Mouse (Mus musculus) kidney, adult 2 months (tissue): ENCODE results near the gene Samd4b. TPM values are rescaled to one million over a fixed set of nuclear protein-coding genes. Genes with fewer than 3 reads are reported as not detected.
A peak's percentile ranks its signal among the peaks of the same experiment; 100 is the strongest.

Source experiments
- DNase-seq: peaks from one replicate; pipeline ENCODE4 v3.0.0; 2021
- H3K27ac ChIP-seq: fragments of 200-500 bp; 2 replicates; pipeline ENCODE4 v1.5.1; 2012; ENCODE audit warnings: low read depth, low read length, control low read depth, inconsistent platforms; ENCODE audit not compliant: insufficient read depth
- H3K27me3 ChIP-seq: fragments of 200-500 bp; replicated peaks from 2 replicates; pipeline ENCODE4 v1.6.1; 2012; ENCODE audit warnings: mild to moderate bottlenecking, moderate library complexity, low read length, inconsistent platforms; ENCODE audit not compliant: control insufficient read depth, insufficient read depth
- H3K36me3 ChIP-seq: fragments of 200-500 bp; 2 replicates; pipeline ENCODE4 v1.6.1; 2012; ENCODE audit warnings: mild to moderate bottlenecking, moderate library complexity, low read length, inconsistent platforms; ENCODE audit not compliant: control insufficient read depth, insufficient read depth
- H3K4me1 ChIP-seq: fragments of 200-500 bp; 2 replicates; pipeline ENCODE4 v1.6.1; 2011; ENCODE audit warnings: low read length; ENCODE audit not compliant: control insufficient read depth, insufficient read depth
- H3K4me3 ChIP-seq: fragments of 200-500 bp; 2 replicates; pipeline ENCODE4 v1.5.1; 2011; ENCODE audit warnings: mild to moderate bottlenecking, low read depth, low read length, control low read depth; ENCODE audit not compliant: insufficient read depth
- CTCF ChIP-seq: fragments of 200-500 bp; conservative IDR thresholded peaks from 2 replicates; pipeline ENCODE4 v1.5.1; 2011; ENCODE audit warnings: low read depth, mild to moderate bottlenecking, control low read depth, low read length, moderate library complexity, mixed read lengths; ENCODE audit not compliant: insufficient read depth, insufficient read length
- POLR2A ChIP-seq: fragments of 200-500 bp; IDR thresholded peaks from one replicate; pipeline ENCODE4 v1.6.1; 2011; ENCODE audit warnings: low read depth, low read length, control low read depth
- WGBS: fragments of 180-500 bp; shearing (Covaris S2); methylation state at CpG from one replicate; pipeline ENCODE4 v1.1.7; 2018; 5-methylcytosine and 5-hydroxymethylcytosine counted together
- polyA plus RNA-seq: library from polyadenylated mRNA; depleted of rRNA; stranded (reverse); fragments of >200 nt; gene quantifications from 2 replicates; pipeline ENCODE4 v1.2.3, GENCODE M21; 2012

Samd4b gene
- polyA plus RNA-seq, 1 experiment = 67.0 TPM

DNA sequence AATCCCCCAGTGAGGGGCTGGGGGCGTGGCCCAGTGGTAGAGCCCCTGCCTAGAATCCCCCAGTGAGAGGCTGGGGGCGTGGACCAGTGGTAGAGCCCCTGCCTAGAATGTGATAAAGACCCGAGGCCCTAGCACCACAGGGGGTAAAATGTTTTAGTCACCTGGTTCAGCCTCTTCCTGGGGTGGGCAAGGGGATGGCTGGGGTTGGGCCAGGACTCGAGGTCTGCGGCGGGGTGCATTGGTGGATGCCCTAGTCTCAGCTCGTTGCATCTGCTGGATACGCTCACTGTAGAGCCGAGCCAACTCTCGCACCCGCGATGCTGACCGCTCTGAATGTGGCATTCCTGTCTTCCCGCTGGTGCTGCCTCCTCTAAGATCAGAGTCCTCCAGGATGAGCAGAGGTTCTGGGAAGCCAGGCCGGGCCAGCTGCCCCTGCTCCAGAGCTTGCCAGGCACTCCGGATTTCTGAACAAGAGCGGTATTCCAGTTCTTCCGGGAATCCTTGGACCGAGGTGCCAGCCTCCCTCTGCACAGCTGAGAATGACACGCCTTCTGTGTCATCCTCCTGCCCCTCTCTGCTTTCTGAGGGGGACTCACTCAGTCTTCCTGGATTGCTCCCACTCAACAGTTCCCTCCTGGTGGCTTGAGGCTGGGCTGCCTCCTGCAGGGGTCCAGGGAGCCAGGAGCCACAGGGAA is 236.2 kb downstream of the Samd4b start:
- Histone ChIP-seq H3K4me1 (peaks cover 10% of the 10 kb centered on the region), H3K27me3 (no peaks in the 10 kb centered on the region), H3K36me3 (no peaks in the 10 kb centered on the region), H3K4me3 (no peak overlapping the region), H3K27ac (no peak overlapping the region)
- TF ChIP-seq POLR2A = no peak
- TF ChIP-seq CTCF = no peak
- 87% methylated on average over 20 of the region's 20 CpGs for WGBS
- DNase-seq = no peak

DNA sequence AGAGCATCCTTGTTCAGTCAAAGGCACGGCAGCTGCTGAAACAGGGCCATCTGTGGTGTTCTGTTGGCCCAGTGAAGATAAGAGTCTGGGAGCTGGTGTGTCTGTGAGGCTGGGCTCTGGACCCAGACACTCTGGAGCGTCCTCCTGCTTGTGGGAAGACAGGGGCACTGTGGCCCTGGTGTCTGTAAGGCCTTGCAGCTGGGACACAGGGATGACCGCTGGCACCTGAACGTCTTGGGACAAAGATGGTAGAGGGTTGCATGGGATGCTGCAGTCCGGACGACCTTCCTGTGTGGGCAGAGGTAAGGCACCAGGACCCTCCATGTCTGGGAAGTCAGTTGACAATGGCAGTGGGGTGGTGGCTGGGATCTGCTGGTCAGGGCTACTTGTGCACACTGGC is 237.7 kb downstream of the Samd4b start:
- Histone ChIP-seq H3K4me3 (no peak overlapping the region), H3K27ac (no peak overlapping the region), H3K27me3 (no peaks in the 10 kb centered on the region), H3K4me1 (peaks cover 10% of the 10 kb centered on the region), H3K36me3 (no peaks in the 10 kb centered on the region)
- no peak for DNase-seq
- WGBS = 89% methylated on average over 6 of the region's 6 CpGs
- no peak for TF ChIP-seq POLR2A
- no peak for TF ChIP-seq CTCF

DNA sequence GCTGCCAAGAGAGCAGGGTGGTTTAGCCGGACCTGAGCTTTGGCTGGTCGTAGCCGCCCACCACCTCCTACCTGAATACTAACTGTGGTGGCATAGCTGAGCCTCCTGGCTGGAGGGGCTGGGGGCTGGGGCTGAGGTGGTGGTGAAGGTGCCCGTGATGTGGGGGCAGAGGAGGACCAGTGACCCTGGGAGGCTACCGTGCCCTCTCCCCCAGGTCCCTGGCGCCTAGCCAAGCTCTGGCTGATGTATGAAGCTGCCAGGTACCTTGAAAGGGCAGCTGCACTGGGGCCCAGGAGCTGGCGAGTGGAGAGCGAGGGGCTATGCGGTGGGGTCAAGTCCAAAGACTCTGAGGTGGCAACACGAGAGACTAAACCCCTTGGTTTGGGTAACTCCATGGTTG is 238.1 kb downstream of the Samd4b start:
- TF ChIP-seq POLR2A = no peak
- no peak for TF ChIP-seq CTCF
- no peak overlapping the region for H3K4me3 ChIP-seq
- peaks cover 10% of the 10 kb centered on the region for H3K4me1 ChIP-seq
- no peak for DNase-seq
- WGBS = 86% methylated on average over 10 of the region's 10 CpGs
- no peaks in the 10 kb centered on the region for H3K27me3 ChIP-seq
- no peaks in the 10 kb centered on the region for H3K36me3 ChIP-seq
- no peak overlapping the region for H3K27ac ChIP-seq

DNA sequence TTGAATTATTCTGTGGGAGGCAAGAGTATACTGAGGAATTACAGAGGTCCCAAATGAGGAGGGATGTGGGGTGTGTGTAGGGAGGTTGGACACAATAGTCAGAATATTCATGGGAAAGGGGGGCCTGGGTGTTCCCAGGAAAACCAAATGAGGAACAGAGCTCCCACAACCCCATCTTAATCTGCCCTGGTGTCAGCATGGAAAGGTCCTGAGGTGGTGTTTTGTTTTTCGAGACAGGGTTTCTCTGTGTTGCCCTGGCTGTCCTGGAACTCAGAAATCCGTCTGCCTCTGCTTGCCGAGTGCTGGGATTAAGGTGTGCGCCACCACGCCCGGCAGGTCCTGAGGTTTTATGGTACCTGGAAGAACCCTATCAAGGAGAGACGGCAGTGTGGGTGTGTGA is 239.5 kb downstream of the Samd4b start:
- Histone ChIP-seq H3K27ac (0 out of 2 replicates have a peak overlapping the region, but pooled peaks have one; percentile 58), H3K27me3 (no peaks in the 10 kb centered on the region), H3K4me3 (no peak overlapping the region), H3K36me3 (no peaks in the 10 kb centered on the region), H3K4me1 (peaks cover 10% of the 10 kb centered on the region)
- TF ChIP-seq CTCF (no peak), POLR2A (no peak)
- whole genome bisulfite sequencing = 75% methylated on average over 7 of the region's 7 CpGs
- no peak for DNase-seq

DNA sequence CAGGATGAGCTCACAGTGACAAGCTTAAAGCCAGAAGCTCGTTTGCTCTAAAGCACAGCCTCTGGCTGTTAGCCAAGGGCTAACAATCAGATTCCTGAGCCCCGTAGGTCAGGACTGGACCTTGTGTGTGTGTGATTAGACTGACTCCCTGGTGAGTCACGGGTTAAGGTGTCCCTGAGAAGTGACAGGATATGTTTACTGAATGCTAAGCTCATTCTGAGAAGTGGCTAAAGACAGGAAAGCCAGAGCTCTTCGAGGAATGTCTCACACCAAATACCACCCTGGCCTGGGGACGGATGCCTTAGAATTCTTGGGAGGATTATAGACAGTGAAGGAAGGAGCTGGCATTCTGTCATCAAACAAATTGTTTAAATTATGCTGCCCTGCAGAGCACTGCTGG is 240.0 kb downstream of the Samd4b start:
- H3K36me3 ChIP-seq = no peaks in the 10 kb centered on the region
- WGBS = 14% methylated on average over 5 of the region's 5 CpGs
- no peak overlapping the region for H3K4me3 ChIP-seq
- no peaks in the 10 kb centered on the region for H3K27me3 ChIP-seq
- H3K27ac ChIP-seq = peak overlapping the region; percentile 58
- DNase-seq = peak; percentile 44
- no peak for TF ChIP-seq CTCF
- TF ChIP-seq POLR2A = no peak
- peaks cover 10% of the 10 kb centered on the region for H3K4me1 ChIP-seq

DNA sequence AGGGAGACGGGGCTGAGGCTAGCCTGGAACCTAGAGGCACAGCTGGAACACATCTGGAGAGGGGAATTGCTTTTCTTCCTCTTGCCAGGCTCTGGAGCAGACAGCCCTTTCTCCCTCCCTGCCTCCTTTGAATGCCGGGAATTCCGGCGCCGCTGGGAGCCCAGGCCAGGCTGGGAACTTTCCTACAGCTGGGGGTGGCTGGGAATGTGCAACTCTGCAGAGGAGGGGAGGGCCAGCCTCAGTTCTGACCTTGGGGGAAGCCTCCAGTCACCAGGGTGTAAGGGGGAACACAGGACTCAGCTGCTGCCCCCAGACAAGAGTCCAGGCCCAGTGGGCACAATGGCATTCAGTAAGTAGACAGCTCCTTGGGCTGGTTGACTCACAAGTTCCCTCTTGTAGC is 241.0 kb downstream of the Samd4b start:
- DNase-seq = peak; percentile 78
- TF ChIP-seq POLR2A (no peak), CTCF (no peak)
- WGBS = 11% methylated on average over 5 of the region's 5 CpGs
- H3K4me1 ChIP-seq = peaks cover 10% of the 10 kb centered on the region
- no peaks in the 10 kb centered on the region for H3K27me3 ChIP-seq
- peak overlapping the region; percentile 58 for H3K27ac ChIP-seq
- no peaks in the 10 kb centered on the region for H3K36me3 ChIP-seq
- H3K4me3 ChIP-seq = no peak overlapping the region

DNA sequence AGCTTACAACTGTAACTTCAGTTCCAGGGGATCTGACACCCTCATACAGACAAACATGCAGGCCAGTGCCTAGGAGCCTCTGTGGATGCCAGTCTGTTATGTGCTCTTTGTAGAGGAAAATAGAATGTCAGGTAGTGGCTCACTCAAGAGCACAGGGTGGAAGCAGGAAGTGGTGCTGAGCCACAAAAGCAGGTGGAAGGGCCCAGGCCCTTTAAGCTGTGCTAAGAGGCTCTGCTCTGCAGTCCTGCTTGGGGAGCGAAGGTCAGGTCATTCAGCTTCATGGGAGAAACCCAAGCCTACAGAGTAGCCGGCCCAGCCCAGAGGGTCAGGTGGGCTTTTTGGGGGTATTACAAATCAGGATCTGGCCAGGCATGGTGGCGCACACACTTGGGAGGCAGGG is 242.7 kb downstream of the Samd4b start:
- Histone ChIP-seq H3K4me1 (peaks cover 13% of the 10 kb centered on the region), H3K4me3 (no peak overlapping the region), H3K36me3 (no peaks in the 10 kb centered on the region), H3K27me3 (no peaks in the 10 kb centered on the region), H3K27ac (no peak overlapping the region)
- no peak for DNase-seq
- TF ChIP-seq CTCF = no peak
- TF ChIP-seq POLR2A = no peak
- WGBS = 74% methylated on average over 3 of the region's 3 CpGs

DNA sequence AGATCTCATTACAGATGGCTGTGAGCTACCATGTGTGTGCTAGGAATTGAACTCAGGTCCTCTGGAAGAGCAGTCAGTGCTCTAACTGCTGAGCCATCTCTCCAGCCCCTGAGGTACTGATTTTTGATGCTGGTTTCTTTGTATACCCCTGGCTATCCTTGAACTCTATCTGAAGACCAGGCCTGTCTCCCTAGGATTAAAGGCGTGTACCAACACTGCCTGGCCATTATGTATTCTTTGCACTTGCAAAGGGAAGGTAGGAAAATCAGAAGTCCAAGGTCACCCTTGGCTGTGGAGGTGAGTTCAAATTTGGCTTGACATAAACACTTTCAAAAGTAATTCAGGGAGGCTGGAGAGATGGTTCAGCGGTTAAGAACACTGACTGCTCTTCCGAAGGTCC is 243.3 kb downstream of the Samd4b start:
- WGBS = 94% methylated on average over 3 of the region's 3 CpGs
- peaks cover 19% of the 10 kb centered on the region for H3K4me1 ChIP-seq
- TF ChIP-seq CTCF = no peak
- no peak for TF ChIP-seq POLR2A

More for the DNA sequence above, 243.3 kb downstream of the Samd4b start:
- Histone ChIP-seq H3K27me3 (no peaks in the 10 kb centered on the region), H3K36me3 (no peaks in the 10 kb centered on the region), H3K27ac (no peak overlapping the region), H3K4me3 (no peak overlapping the region)
- DNase-seq = no peak
